Mouse (Mus musculus): Measurements from ENCODE around the gene Retsat. TPM values are rescaled to one million over a fixed set of nuclear protein-coding genes. Genes with fewer than 3 reads are reported as not detected.

The Retsat gene
- polyA plus RNA-seq, 1 experiment: 15.6 TPM

GRCm38 (mm10) chr6:72593011-72593803 is 5.1 kb upstream of the Retsat start:
- Histone ChIP-seq H3K4me3 (replicated peaks; ENCODE audit: insufficient read depth, low read depth, low read length) (no peak overlapping the region), H3K4me1 (ENCODE audit: control insufficient read depth, insufficient read depth, low read length) (peaks cover 4% of the 10 kb centered on the region; the same call in 1 of the 2 replicates), H3K27ac (ENCODE audit: insufficient read depth, low read length) (no peak overlapping the region; the same call in 1 of the 2 replicates), H3K27me3 (ENCODE audit: control insufficient read depth, insufficient read depth, low read length) (no peaks in the 10 kb centered on the region)
- WGBS: 64% methylated on average over 6 of the region's 6 CpGs
- no peak for TF ChIP-seq POLR2A (IDR thresholded peaks at IDR 0.05; ENCODE audit: borderline replicate concordance, insufficient read depth, low read length)
- peak in 1 of 2 experiments; percentile 38 for DNase-seq

GRCm38 (mm10) chr6:72593914-72594313 is 4.4 kb upstream of the Retsat start:
- H3K27ac ChIP-seq (ENCODE audit: insufficient read depth, low read length): no peak overlapping the region
- no peak for DNase-seq
- H3K27me3 ChIP-seq (ENCODE audit: control insufficient read depth, insufficient read depth, low read length): no peaks in the 10 kb centered on the region
- 57% methylated on average over 5 of the region's 5 CpGs for WGBS
- peaks cover 4% of the 10 kb centered on the region; the same call in 1 of the 2 replicates for H3K4me1 ChIP-seq (ENCODE audit: control insufficient read depth, insufficient read depth, low read length)
- TF ChIP-seq POLR2A (IDR thresholded peaks at IDR 0.05; ENCODE audit: borderline replicate concordance, insufficient read depth, low read length) (no peak), CTCF (IDR thresholded peaks at IDR 0.05; ENCODE audit: borderline replicate concordance, insufficient read depth, low read depth, low read length) (no peak)
- no peak overlapping the region for H3K4me3 ChIP-seq (replicated peaks; ENCODE audit: insufficient read depth, low read depth, low read length)

- WGBS: 17% methylated on average over 13 of the region's 13 CpGs
- Histone ChIP-seq H3K4me1 (ENCODE audit: control insufficient read depth, insufficient read depth, low read length) (peaks cover 4% of the 10 kb centered on the region; the same call in 1 of the 2 replicates), H3K27ac (ENCODE audit: insufficient read depth, low read length) (no peak overlapping the region; the same call in 1 of the 2 replicates), H3K27me3 (ENCODE audit: control insufficient read depth, insufficient read depth, low read length) (no peaks in the 10 kb centered on the region), H3K4me3 (replicated peaks; ENCODE audit: insufficient read depth, low read depth, low read length) (peak overlapping the region; percentile 95)
- DNase-seq: peak; percentile 20
- TF ChIP-seq POLR2A (IDR thresholded peaks at IDR 0.05; ENCODE audit: borderline replicate concordance, insufficient read depth, low read length) (no peak), CTCF (IDR thresholded peaks at IDR 0.05; ENCODE audit: borderline replicate concordance, insufficient read depth, low read depth, low read length) (no peak)
Observed at GRCm38 (mm10) chr6:72597083-72597874, 996 bp upstream of the Retsat start.

- WGBS: 31% methylated on average over 12 of the region's 12 CpGs
- H3K27me3 ChIP-seq (ENCODE audit: control insufficient read depth, insufficient read depth, low read length): no peaks in the 10 kb centered on the region
- peak in 1 of 2 experiments; percentile 52 for DNase-seq
- no peak for TF ChIP-seq POLR2A (IDR thresholded peaks at IDR 0.05; ENCODE audit: borderline replicate concordance, insufficient read depth, low read length)
- TF ChIP-seq CTCF (IDR thresholded peaks at IDR 0.05; ENCODE audit: borderline replicate concordance, insufficient read depth, low read depth, low read length): no peak
- peak overlapping the region; percentile 95 for H3K4me3 ChIP-seq (replicated peaks; ENCODE audit: insufficient read depth, low read depth, low read length)
- H3K4me1 ChIP-seq (ENCODE audit: control insufficient read depth, insufficient read depth, low read length): peaks cover 4% of the 10 kb centered on the region; the same call in 1 of the 2 replicates
- H3K27ac ChIP-seq (ENCODE audit: insufficient read depth, low read length): peak overlapping the region; percentile 4; the same call in 1 of the 2 replicates
Observed at GRCm38 (mm10) chr6:72598791-72599557, 699 bp downstream of the Retsat start.

GRCm38 (mm10) chr6:72600216-72600615 is 1.9 kb downstream of the Retsat start:
- TF ChIP-seq POLR2A (IDR thresholded peaks at IDR 0.05; ENCODE audit: borderline replicate concordance, insufficient read depth, low read length) (no peak), CTCF (IDR thresholded peaks at IDR 0.05; ENCODE audit: borderline replicate concordance, insufficient read depth, low read depth, low read length) (no peak)
- 68% methylated on average over 6 of the region's 6 CpGs for WGBS

GRCm38 (mm10) chr6:72600771-72601170 is 2.5 kb downstream of the Retsat start:
- WGBS: 85% methylated on average over 12 of the region's 12 CpGs
- TF ChIP-seq POLR2A (IDR thresholded peaks at IDR 0.05; ENCODE audit: borderline replicate concordance, insufficient read depth, low read length) (no peak), CTCF (IDR thresholded peaks at IDR 0.05; ENCODE audit: borderline replicate concordance, insufficient read depth, low read depth, low read length) (no peak)
- Histone ChIP-seq H3K4me3 (replicated peaks; ENCODE audit: insufficient read depth, low read depth, low read length) (no peak overlapping the region), H3K27ac (ENCODE audit: insufficient read depth, low read length) (no peak overlapping the region), H3K4me1 (ENCODE audit: control insufficient read depth, insufficient read depth, low read length) (peaks cover 4% of the 10 kb centered on the region; the same call in 1 of the 2 replicates), H3K27me3 (ENCODE audit: control insufficient read depth, insufficient read depth, low read length) (no peaks in the 10 kb centered on the region)
- no peak for DNase-seq

More at GRCm38 (mm10) chr6:72600216-72600615, 1.9 kb downstream of the Retsat start:
- Histone ChIP-seq H3K27ac (ENCODE audit: insufficient read depth, low read length) (no peak overlapping the region), H3K27me3 (ENCODE audit: control insufficient read depth, insufficient read depth, low read length) (no peaks in the 10 kb centered on the region), H3K4me3 (replicated peaks; ENCODE audit: insufficient read depth, low read depth, low read length) (no peak overlapping the region), H3K4me1 (ENCODE audit: control insufficient read depth, insufficient read depth, low read length) (peaks cover 4% of the 10 kb centered on the region; the same call in 1 of the 2 replicates)
- no peak for DNase-seq

GRCm38 (mm10) chr6:72601732-72602131 is 3.5 kb downstream of the Retsat start:
- no peaks in the 10 kb centered on the region for H3K27me3 ChIP-seq (ENCODE audit: control insufficient read depth, insufficient read depth, low read length)
- 47% methylated on average over 1 of the region's 1 CpGs for WGBS
- no peak overlapping the region for H3K27ac ChIP-seq (ENCODE audit: insufficient read depth, low read length)
- peaks cover 4% of the 10 kb centered on the region; the same call in 1 of the 2 replicates for H3K4me1 ChIP-seq (ENCODE audit: control insufficient read depth, insufficient read depth, low read length)
- TF ChIP-seq CTCF (IDR thresholded peaks at IDR 0.05; ENCODE audit: borderline replicate concordance, insufficient read depth, low read depth, low read length): peak; percentile 89
- TF ChIP-seq POLR2A (IDR thresholded peaks at IDR 0.05; ENCODE audit: borderline replicate concordance, insufficient read depth, low read length): no peak
- no peak overlapping the region for H3K4me3 ChIP-seq (replicated peaks; ENCODE audit: insufficient read depth, low read depth, low read length)
- DNase-seq: peak; percentile 61 to 74

Measured in cerebellum, adult 2 months (tissue).